ENCODE assay signal across 8 mouse cellular contexts in genomic region chr14:37355968-37356704, GRCm38 (mm10).
DNase-seq lines count a peak whose midpoint lies in the region; TF ChIP-seq lines count a peak whose summit lies in the region.

No protein-coding gene starts in this region.

- no peak overlapping the region for H3K27ac ChIP-seq in heart, adult 2 months
- no peak overlapping the region for H3K27ac ChIP-seq in kidney, adult 2 months (ENCODE audit: insufficient read depth, low read depth, low read length)

- peak; percentile 49 for TF ChIP-seq CTCF in heart, adult 2 months (IDR thresholded peaks at IDR 0.05)
- peak; percentile 54 for TF ChIP-seq CTCF in kidney, adult 2 months (conservative IDR thresholded peaks at IDR 0.05; ENCODE audit: insufficient read depth, insufficient read length, low read depth, low read length)

- H3K79me2 ChIP-seq in heart, adult 2 months (replicated peaks; ENCODE audit: control insufficient read depth, insufficient read depth, low read length), result no peaks in the 10 kb centered on the region

- H3K27me3 ChIP-seq in heart, adult 2 months (ENCODE audit: control insufficient read depth, insufficient read depth, low read length), result no peaks in the 10 kb centered on the region
- H3K27me3 ChIP-seq in kidney, adult 2 months (replicated peaks; ENCODE audit: control insufficient read depth, insufficient read depth, low read length), result no peaks in the 10 kb centered on the region

- H3K9ac ChIP-seq in heart, adult 2 months (ENCODE audit: low read depth, low read length), result no peak overlapping the region

- DNase-seq in heart, adult 2 months, result peak in 1 of 2 experiments; percentile 20
- no peak for DNase-seq in heart, adult 9 months (ENCODE audit: low spot score in 2 of 2)
- peak; percentile 69 for DNase-seq in cerebellum, adult 9-10 months
- peak; percentile 70 to 94 for DNase-seq in frontal cortex, adult 2 months (ENCODE audit: extremely low spot score in 1 of 2, low spot score in 1 of 2)
- peak; percentile 37 for DNase-seq in kidney, adult 2 months
- DNase-seq in left cerebral cortex, postnatal 25 days (ENCODE audit: low spot score in 2 of 2), result peak; percentile 86 to 91
- DNase-seq in neural tube, embryonic 10.5 days (ENCODE audit: extremely low spot score, low spot score), result peak; percentile 73
- DNase-seq in thymus, postnatal 14 days, result peak; percentile 7

- no peak overlapping the region for H3K4me3 ChIP-seq in heart, adult 2 months
- H3K4me3 ChIP-seq in kidney, adult 2 months (ENCODE audit: insufficient read depth, low read depth, low read length), result no peak overlapping the region

- intact Hi-C loops in heart, adult 2 months (cut with DNase I), result no loop called here
- intact Hi-C loops in left cerebral cortex, postnatal 25 days (cut with DNase I), result no loop called here

- no peak for TF ChIP-seq EP300 in heart, adult 2 months (IDR thresholded peaks at IDR 0.05; ENCODE audit: insufficient read depth, low read depth, low read length)

- no peak for TF ChIP-seq POLR2A in heart, adult 2 months (IDR thresholded peaks at IDR 0.05; ENCODE audit: insufficient read depth, low read depth, low read length)
- TF ChIP-seq POLR2A in kidney, adult 2 months (IDR thresholded peaks at IDR 0.05; ENCODE audit: low read depth, low read length), result no peak

- WGBS in heart, adult 2 months, result 41% methylated on average over 9 of the region's 9 CpGs
- WGBS in kidney, adult 2 months, result 32% methylated on average over 9 of the region's 9 CpGs

- no peaks in the 10 kb centered on the region for H3K4me1 ChIP-seq in heart, adult 2 months (ENCODE audit: control insufficient read depth, insufficient read depth, low read length)
- no peaks in the 10 kb centered on the region for H3K4me1 ChIP-seq in kidney, adult 2 months (ENCODE audit: control insufficient read depth, insufficient read depth, low read length)

- H3K36me3 ChIP-seq in heart, adult 2 months (ENCODE audit: control insufficient read depth, insufficient read depth, low read length), result no peaks in the 10 kb centered on the region
- no peaks in the 10 kb centered on the region for H3K36me3 ChIP-seq in kidney, adult 2 months (ENCODE audit: control insufficient read depth, insufficient read depth, low read length)

Comparison
In these comparisons a context has a peak if more than half of its experiments do, and no peak if none do; other contexts are left out.
1. DNase-seq: peak in cerebellum, adult 9-10 months (single experiment), frontal cortex, adult 2 months (2 of 2), kidney, adult 2 months (single experiment), left cerebral cortex, postnatal 25 days (2 of 2), neural tube, embryonic 10.5 days (single experiment) and thymus, postnatal 14 days (single experiment); none in heart, adult 9 months (0 of 2).